16 mouse cellular contexts compared by ENCODE assay signal in genomic region chr6:33516798-33517197, GRCm38 (mm10).
DNase-seq lines count a peak whose midpoint lies in the region; ATAC-seq and TF ChIP-seq lines count a peak whose summit lies in the region.
"Had no signal": no experiment of that assay in that cellular context is flagged by ENCODE, and none has a peak within 500 bp of the region (broad histone marks: within the 10 kb centered on the region; RNA-seq: fewer than 3 reads in every experiment).

No protein-coding gene starts in this region.

- DNase-seq in cerebellum, postnatal 25 days = peak; percentile 23 to 40
- no peak for DNase-seq in cerebellum, adult 8-10 months
- no peak for DNase-seq in layer of hippocampus, adult 2 months (ENCODE audit: low spot score in 2 of 2)
- no peak for DNase-seq in layer of hippocampus, adult 11-12 months (ENCODE audit: low spot score)
- DNase-seq in gastrocnemius, adult 18-20 months (ENCODE audit: low spot score) = peak; percentile 5
- DNase-seq in heart, postnatal 36 days = peak; percentile 13 to 21
- DNase-seq in lung, postnatal 14 days = no peak
- DNase-seq: adrenal gland, postnatal 14 days; lung, embryonic 14.5 days; right cerebral cortex, adult 18-20 months had no signal

- peak overlapping the region; percentile 49 for H3K27ac ChIP-seq in layer of hippocampus, adult 2 months
- H3K27ac ChIP-seq: hindbrain, embryonic 12.5 days; left cerebral cortex, adult 2 months; liver, embryonic 12.5 days; stomach, embryonic 15.5 days had no signal

- intact Hi-C loops in heart, postnatal 36 days (cut with DNase I) = no loop called here

- no peak for ATAC-seq in megakaryocyte, adult 5-6 weeks (ENCODE audit: poor library complexity, severe bottlenecking)
- ATAC-seq: liver, embryonic 12.5 days; midbrain, embryonic 16.5 days had no signal

- no peak overlapping the region for H3K4me3 ChIP-seq in layer of hippocampus, adult 2 months
- H3K4me3 ChIP-seq: hindbrain, embryonic 12.5 days; left cerebral cortex, adult 2 months; liver, embryonic 12.5 days; stomach, embryonic 15.5 days had no signal

- no peak for TF ChIP-seq CTCF in layer of hippocampus, adult 2 months (conservative IDR thresholded peaks at IDR 0.05)

Comparison
In these comparisons a context has a peak if more than half of its experiments do, and no peak if none do; other contexts are left out.
1. DNase-seq: peak in cerebellum, postnatal 25 days (2 of 2), gastrocnemius, adult 18-20 months (single experiment) and heart, postnatal 36 days (2 of 2); none in cerebellum, adult 8-10 months (single experiment), layer of hippocampus, adult 2 months (0 of 2), layer of hippocampus, adult 11-12 months (single experiment) and lung, postnatal 14 days (single experiment).